Mouse (Mus musculus): ENCODE data around the gene Scaf11.
"Not testable (repeated sequence)": the region's sequence is repeated elsewhere in the genome, so short reads cannot be mapped to it uniquely, and the experiment has no call there.

Scaf11 gene

GRCm38 (mm10) chr15:96460730-96461540 lies at the start of gene Scaf11:
TSS of gene Scaf11 (minus strand) at chr15:96460843.
- peak; percentile 98 for DNase-seq (ENCODE audit: low spot score)

- DNase-seq (ENCODE audit: low spot score), result peak; percentile 76
Observed at GRCm38 (mm10) chr15:96507097-96507840, 46.6 kb upstream of the Scaf11 start.

DNA sequence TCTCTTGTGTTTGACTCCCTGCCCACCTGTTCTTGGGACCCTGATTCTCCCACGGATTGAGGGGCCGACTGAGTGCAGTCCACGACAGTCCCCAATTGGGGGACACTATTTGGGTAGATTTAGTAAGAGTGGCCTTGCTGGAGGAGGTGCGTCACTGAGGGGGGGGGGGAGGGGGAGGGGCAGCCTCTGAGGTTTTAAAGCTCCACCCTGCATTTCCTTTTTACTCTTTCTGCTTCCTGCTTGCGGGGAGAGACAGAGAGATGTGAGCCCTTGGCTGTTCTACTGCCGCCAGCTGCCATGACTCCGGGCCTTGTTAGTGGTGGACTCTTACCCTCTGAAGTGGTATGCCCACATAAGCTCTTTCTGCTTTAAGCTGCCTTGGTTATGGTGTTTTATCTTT lies 37.0 kb upstream of the Scaf11 start:
- DNase-seq (ENCODE audit: low spot score), result no peak

GRCm38 (mm10) chr15:96494279-96494678 lies 33.6 kb upstream of the Scaf11 start:
- no peak for DNase-seq (ENCODE audit: low spot score)

DNA sequence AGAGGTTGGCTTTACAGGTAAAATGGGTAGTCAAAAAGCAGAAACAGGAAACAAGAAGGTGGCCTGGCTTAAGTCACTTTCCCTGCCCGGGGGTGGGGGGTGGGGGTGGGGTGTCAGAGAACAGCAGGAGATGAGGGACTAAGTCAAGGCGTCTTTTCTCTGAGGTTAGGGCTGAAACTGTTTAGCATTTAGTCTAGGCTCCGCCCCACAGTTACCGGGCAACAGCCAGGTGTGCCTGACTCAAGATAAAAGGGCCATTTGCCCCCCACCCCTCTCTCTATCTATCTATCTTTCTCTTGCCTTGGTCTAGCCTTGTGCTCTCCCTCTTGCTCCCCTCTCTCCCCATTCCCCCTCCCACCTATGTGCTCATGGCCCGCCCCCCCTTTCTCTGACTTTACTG lies 32.9 kb upstream of the Scaf11 start:
- no peak for DNase-seq (ENCODE audit: low spot score)

DNA sequence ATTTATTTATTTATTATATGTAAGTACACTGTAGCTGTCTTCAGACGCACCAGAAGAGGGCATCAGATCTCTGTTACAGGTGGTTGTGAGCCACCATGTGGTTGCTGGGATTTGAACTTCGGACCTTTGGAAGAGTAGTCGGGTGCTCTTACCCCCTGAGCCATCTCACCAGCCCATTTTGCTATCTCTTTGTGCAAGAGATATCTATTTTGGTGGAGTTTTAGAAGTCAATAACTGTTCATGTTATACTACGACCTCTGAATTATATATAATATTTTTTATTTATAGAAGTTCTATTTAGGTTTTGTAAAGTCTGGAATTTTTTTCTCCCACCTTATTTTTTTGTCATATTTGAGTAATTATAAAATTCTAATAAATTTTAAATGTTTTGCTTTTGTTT lies 32.3 kb upstream of the Scaf11 start:
- not testable (repeated sequence) for DNase-seq (ENCODE audit: low spot score)

GRCm38 (mm10) chr15:96491861-96492641 lies 31.4 kb upstream of the Scaf11 start:
- DNase-seq (ENCODE audit: low spot score), result no peak

DNA sequence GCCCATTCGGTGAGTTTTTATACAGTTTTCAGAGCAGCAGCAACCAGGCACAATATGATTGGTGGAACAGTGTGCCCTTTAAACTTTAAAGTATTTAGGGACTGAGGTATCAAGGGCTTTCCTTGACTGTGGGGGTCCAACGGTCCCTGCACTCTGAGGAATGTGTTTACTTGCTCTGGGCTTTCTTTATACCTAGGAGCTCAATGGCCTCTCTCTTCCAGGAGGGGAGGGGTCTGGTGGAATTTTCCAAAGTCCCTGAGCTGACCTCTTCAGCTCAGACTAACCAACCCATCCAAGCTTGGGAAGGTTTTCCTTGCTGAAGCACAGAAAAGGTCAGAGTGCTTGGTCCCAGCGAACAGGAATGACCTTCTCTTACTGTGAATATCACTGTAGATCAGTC lies 30.8 kb upstream of the Scaf11 start:
- DNase-seq (ENCODE audit: low spot score), result no peak

DNA sequence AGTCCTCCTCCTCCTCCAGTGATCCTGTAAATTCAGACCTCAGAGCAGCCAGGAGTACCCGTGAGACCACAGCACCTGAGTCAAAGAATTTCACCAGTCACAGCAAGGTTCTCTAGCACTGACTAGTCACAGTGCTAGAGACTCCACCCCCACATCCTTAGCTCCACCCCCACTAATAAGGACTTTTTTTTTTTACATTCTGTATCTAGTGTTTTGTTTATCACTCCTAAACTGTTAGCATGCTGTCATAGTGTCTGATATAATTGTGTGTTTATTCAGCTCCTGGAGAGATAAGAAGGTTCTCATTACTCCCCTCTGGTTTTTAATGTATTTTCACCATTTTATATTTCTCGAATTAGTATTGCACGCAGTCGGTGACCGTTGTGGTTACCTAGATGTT lies 29.5 kb upstream of the Scaf11 start:
- DNase-seq (ENCODE audit: low spot score), result no peak

GRCm38 (mm10) chr15:96488941-96489786 lies 28.5 kb upstream of the Scaf11 start:
- DNase-seq (ENCODE audit: low spot score), result peak; percentile 69

- DNase-seq (ENCODE audit: low spot score), result no peak
Observed at GRCm38 (mm10) chr15:96487066-96487698, 26.5 kb upstream of the Scaf11 start.

DNA sequence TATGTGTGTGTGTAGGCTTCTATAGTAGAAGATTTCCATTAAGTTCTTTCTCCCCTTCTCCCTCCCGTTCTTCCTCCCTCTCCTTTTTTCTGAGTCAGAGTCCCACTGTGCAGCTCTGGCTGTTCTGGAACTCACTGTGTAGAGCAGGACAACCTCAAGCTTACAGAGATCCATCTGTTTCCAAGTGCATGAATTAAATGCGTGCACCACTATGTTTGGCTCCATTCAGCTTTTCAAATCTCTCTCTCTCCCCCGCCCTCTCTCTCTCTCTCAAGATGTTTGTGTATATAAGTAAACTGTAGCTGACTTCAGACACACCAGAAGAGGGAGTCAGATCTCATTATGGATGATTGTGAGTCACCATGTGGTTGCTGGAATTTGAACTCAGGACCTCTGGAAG lies 20.2 kb upstream of the Scaf11 start:
- no peak for DNase-seq (ENCODE audit: low spot score)

DNA sequence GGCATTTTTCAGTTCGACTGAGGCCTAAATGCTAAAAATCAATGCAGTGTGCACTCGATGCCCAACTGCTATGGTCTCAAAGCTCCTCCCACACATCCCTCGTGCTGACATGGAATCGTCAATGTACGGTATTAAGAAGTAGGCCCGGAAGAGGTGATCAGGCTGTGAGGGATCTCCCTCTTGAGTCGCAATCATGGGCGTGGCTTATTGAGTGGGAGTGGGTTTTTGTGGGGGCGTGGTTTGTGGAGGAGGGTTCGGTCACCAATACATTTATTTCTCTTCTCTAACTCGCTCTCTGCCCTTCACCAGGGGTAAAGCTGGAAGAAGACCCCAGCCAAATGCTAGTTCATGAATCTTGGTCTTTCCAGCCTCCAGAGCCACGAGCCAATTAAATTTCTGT lies 17.4 kb upstream of the Scaf11 start:
- no peak for DNase-seq (ENCODE audit: low spot score)

GRCm38 (mm10) chr15:96476359-96476758 lies 15.7 kb upstream of the Scaf11 start:
- DNase-seq (ENCODE audit: low spot score), result peak; percentile 91

DNA sequence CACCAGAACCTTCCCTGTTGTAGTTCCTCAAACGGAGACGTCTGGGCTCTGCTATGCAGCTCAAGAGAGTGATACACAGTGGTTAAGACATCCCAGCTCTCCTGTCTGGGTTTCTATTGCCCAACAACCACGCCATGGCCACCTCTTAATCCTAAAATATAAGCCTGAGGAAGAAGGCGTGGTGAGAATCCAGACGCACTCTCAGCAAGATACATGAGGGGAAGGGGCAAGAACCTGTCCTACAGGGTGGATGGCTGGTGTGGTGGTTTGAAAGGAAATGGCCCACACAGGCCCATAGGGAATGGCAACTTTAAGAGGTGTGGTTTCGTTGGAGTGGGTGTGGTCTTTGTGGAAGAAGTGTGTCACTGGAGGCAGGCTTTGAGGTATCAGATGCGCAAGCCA lies 14.9 kb upstream of the Scaf11 start:
- DNase-seq (ENCODE audit: low spot score), result no peak

GRCm38 (mm10) chr15:96474325-96474955 lies 13.8 kb upstream of the Scaf11 start:
- no peak for DNase-seq (ENCODE audit: low spot score)

- DNase-seq (ENCODE audit: low spot score), result no peak
Observed at GRCm38 (mm10) chr15:96473920-96474319, 13.3 kb upstream of the Scaf11 start.

GRCm38 (mm10) chr15:96468316-96468715 lies 7.7 kb upstream of the Scaf11 start:
- DNase-seq (ENCODE audit: low spot score), result no peak

DNA sequence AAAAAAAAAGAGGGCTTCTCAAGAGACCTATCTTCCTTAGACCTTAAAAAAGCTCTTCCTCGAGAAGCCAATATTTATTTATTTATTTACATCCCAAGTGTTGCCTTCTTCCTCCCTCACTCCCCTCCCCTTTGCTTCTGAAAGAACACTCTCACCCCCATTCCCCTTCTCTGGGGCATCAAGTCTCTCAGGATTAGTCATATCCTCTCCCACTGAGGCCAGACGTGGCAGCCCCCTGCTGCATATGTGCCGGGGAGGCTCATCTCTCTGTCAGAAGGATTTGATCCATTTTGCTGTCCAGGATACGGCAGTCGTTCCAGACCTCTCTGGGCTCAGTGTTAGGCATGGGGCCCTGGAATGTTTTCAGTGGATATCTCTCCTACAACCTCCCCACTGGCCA lies 7.2 kb upstream of the Scaf11 start:
- no peak for DNase-seq (ENCODE audit: low spot score)

DNA sequence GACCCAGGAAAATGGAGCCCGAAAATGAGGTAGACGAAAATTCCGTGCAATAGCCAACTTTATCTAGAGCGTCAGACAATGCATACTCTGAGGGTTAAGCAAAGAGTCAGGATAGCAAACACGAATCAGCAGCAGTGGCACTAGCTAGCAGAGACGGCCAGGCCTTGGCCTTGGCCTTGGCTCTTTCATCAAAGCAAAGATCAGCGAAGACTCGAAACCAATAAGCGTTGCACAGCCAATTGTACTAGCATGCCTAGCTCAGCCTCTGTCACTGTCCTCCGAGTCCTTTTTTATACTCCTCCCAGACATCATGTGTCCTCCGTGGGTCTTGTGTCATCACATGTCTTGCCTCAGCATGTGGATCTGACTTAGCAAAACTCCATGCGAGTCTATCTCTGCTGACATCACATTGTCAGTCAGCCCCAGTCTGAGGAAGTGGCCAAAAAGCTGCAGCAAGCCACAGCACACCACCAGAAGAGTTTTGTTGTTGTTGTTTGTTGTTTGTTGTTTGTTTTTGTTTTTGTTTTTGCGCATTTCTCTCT lies 5.8 kb upstream of the Scaf11 start:
- DNase-seq (ENCODE audit: low spot score), result no peak
